Mouse (Mus musculus): ENCODE results near the gene Hmox2. TPM values are rescaled to one million over a fixed set of nuclear protein-coding genes. Genes with fewer than 3 reads are reported as not detected.

The Hmox2 gene
- polyA plus RNA-seq, 1 experiment from 2014 or later: 303 TPM

DNA sequence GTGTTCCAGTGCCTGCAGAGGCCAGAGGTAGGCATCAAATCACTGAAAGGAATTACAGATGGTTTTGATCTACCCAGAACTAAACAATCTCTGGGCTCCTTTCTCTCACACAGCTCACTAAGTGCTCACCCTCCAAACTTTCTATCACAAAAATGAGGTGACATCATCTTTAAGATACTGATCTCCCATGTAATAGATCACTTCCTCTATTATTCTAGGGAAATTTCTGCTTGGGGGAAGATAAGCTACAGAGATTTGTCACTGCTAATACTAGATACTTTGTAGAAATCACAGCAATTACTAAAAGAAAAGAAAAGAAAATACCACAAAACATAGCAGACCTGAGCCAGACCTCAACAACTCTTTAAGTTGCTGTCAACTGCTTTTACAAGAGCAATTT lies 56.4 kb downstream of the Hmox2 start:
- Histone ChIP-seq H3K27ac (no peak overlapping the region), H3K36me3 (ENCODE audit: inconsistent target) (no peaks in the 10 kb centered on the region), H3K79me2 (ENCODE audit: inconsistent target) (peaks cover 100% of the 10 kb centered on the region), H3K4me3 (ENCODE audit: inconsistent target) (no peak overlapping the region)

DNA sequence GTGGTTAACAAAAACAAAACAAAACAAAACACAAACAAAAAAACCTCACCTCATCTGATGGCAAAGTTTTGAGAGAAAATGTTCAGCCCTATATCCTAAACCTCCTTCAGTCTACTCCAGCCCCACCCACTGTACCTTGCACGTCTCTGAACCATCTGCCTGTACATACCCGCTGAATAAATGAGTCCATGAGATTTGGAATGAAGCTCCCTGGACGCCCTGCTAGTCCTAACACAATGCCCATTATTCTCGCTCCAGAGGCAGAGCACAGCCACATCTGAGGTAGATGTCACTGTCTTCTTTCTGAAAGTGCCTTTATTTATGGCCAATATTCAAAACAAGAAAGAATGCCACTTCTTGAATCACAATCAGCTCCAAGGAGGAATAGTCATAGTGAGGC lies 59.5 kb downstream of the Hmox2 start:
- H3K36me3 ChIP-seq (ENCODE audit: inconsistent target): no peaks in the 10 kb centered on the region
- 92% methylated on average over 4 of the region's 4 CpGs for WGBS (ENCODE audit: missing documents)
- peaks cover 90% of the 10 kb centered on the region for H3K79me2 ChIP-seq (ENCODE audit: inconsistent target)
- H3K27ac ChIP-seq: no peak overlapping the region
- H3K4me3 ChIP-seq (ENCODE audit: inconsistent target): no peak overlapping the region

DNA sequence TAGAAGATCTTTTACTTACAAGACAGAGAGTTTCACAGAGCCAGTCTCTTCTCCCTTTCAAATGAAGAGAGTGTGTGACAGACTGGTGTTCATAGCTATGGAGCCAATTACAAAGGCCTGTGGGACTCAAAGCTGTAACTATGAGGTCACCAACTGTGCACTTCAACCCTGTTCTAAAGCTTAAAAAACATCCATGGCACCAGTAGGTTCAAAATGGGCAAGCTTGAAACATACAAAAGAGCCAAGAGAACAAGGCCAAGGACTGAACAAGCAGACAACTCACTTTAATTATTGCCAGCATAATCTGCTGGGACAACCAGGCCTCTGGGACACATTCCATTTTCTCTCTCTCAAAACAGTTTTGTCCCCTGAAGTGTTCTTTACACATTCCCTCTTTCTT lies 62.0 kb downstream of the Hmox2 start:
- H3K4me3 ChIP-seq (ENCODE audit: inconsistent target): no peak overlapping the region
- H3K36me3 ChIP-seq (ENCODE audit: inconsistent target): no peaks in the 10 kb centered on the region
- H3K79me2 ChIP-seq (ENCODE audit: inconsistent target): peaks cover 66% of the 10 kb centered on the region
- no peak overlapping the region for H3K27ac ChIP-seq

DNA sequence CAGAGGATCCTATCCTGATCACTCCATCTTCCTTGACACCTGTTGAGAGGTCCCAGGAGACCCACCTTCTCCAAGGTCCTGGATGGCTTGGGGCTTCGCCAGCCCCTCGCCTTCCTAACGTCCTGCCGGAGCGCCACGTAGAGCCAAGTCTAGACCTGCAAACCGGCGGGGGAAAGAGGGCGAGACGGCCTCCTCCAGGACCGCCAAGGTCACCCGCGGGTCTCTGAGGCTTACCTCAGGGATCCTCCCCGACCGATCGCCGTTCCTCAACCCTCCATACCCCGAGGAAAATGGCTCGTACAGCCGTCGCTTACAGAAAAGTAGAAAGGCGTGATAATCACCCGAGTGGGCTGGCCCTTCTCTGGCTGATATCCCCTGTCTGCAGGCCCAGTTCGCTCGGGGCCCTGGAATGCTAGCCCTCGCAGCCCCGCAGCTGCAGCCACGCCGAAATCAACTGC lies 63.2 kb downstream of the Hmox2 start:
- H3K4me3 ChIP-seq (ENCODE audit: inconsistent target): peak overlapping the region; percentile 87
- H3K36me3 ChIP-seq (ENCODE audit: inconsistent target): no peaks in the 10 kb centered on the region
- peaks cover 54% of the 10 kb centered on the region for H3K79me2 ChIP-seq (ENCODE audit: inconsistent target)
- WGBS (ENCODE audit: missing documents): 4% methylated on average over 26 of the region's 29 CpGs
- H3K27ac ChIP-seq: peak overlapping the region; percentile 84

DNA sequence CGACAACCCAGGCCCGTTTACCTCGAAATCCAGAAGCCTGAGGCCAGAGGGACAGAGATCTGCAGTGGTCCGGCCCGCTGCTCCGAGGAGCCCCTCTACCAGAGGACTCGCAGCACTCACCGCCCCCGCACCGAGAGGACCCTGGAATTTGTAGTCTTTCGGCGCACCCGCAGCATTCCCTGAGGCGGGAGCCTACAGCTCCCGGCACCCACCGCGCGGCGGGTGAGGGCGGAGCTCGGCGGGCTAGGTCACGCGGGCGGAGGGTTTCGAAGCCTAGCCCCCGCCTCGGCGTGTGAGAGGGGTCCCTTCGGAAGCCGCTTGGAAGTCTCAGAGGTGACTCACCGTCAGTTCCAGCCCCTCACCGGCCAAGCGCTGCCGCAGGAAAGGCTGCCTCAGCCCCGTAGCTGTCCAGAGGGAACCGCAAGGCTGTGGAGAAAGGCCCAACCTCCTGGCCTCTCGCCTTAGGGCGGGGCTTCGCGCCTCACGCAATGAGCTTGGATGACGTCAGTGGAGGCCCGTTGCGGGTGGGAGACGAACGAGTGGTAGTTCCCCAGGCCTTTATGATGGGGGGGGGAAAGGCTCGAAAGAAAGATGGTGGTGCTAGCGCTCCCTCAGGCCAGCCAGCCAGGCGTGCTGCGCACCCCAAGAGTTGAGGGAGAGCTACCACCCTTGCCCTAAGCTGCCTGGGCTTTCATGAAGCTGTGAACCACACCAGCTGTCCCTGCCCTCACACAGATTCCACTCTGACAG lies 63.8 kb downstream of the Hmox2 start, which contains the start of gene Cdip1:
Gene Cdip1 (minus strand): TSS at position 483 of the 750 bp plus-strand sequence.
- Histone ChIP-seq H3K79me2 (ENCODE audit: inconsistent target) (peaks cover 48% of the 10 kb centered on the region), H3K27ac (peak within 1 kb of the TSS; percentile 84), H3K36me3 (ENCODE audit: inconsistent target) (no peaks in the 10 kb centered on the region), H3K4me3 (ENCODE audit: inconsistent target) (peak within 1 kb of the TSS; percentile 87)
- WGBS (ENCODE audit: missing documents): under 1% methylated on average over 50 of the region's 51 CpGs

DNA sequence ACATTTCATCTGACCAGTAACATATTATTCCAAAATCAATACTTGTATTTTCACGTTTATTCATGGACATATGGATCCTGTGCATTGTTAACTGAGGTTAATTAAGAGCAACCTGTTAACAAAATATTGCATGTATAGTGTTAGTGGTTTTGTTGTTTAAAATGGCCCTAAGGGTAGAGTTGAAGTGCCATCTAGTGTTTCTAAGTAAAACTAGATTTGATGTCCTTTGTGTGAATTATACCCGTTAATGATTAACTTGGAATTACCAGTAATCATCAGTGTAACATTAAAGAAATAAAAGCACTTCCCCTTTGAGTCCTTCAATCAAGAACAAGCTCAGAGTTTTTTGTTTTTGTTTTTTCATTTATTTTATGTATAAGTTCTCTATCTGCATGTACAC lies 65.2 kb downstream of the Hmox2 start:
- Histone ChIP-seq H3K36me3 (ENCODE audit: inconsistent target) (no peaks in the 10 kb centered on the region), H3K4me3 (ENCODE audit: inconsistent target) (no peak overlapping the region), H3K79me2 (ENCODE audit: inconsistent target) (peaks cover 34% of the 10 kb centered on the region), H3K27ac (no peak overlapping the region)
- 40% methylated on average over 2 of the region's 2 CpGs for WGBS (ENCODE audit: missing documents)

DNA sequence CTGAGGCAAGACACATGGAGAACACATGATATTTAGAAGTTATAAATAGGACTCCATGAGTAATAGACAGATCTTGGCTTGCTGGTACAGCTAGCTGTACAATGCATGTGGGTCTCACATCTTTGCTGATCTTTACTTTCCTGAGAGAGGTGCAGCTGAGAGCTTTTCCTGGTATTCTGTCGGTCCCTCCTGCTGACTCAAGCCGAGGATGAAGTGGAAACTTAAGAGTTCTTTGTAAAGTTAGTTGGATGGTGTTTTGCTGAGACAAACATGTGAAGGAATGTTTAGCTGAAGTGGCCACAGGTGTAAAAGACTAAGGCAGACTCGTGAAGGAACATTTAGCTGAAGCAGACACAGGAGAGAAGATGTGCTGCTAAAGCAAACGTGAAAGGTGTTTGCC lies 70.5 kb downstream of the Hmox2 start:
- no peak overlapping the region for H3K27ac ChIP-seq
- H3K36me3 ChIP-seq (ENCODE audit: inconsistent target): no peaks in the 10 kb centered on the region
- H3K79me2 ChIP-seq (ENCODE audit: inconsistent target): no peaks in the 10 kb centered on the region
- WGBS (ENCODE audit: missing documents): 96% methylated on average over 4 of the region's 4 CpGs
- H3K4me3 ChIP-seq (ENCODE audit: inconsistent target): no peak overlapping the region

Other genes with a start within 250 kb of the Hmox2 start
- 2.2 to 3.0 TPM (median 2.2 TPM) in 3 replicates for gene Srl, start 184.5 kb upstream of the Hmox2 start, polyA plus RNA-seq (2018)
- gene Tfap4, start 166.5 kb upstream of the Hmox2 start, polyA plus RNA-seq (2018): 3.3 to 7.1 TPM (median 4.0 TPM) in 3 replicates
- gene Glis2, start 131.6 kb upstream of the Hmox2 start, polyA plus RNA-seq (2018): 0.06 to 0.16 TPM in 2 of 3 replicates, not detected in the other
- 9.7 to 39.5 TPM (median 23.6 TPM) in 3 replicates for gene Pam16, start 101.4 kb upstream of the Hmox2 start, polyA plus RNA-seq (2018)
- 0.07 TPM in 1 of 3 replicates, not detected in the others for gene Vasn, start 86.4 kb upstream of the Hmox2 start, polyA plus RNA-seq (2018)
- gene Dnaja3, start 86.4 kb upstream of the Hmox2 start, polyA plus RNA-seq (2018): 19.8 to 43.8 TPM (median 25.5 TPM) in 3 replicates
- 53.4 to 137 TPM (median 97.8 TPM) in 3 replicates for gene Coro7, start 46.6 kb upstream of the Hmox2 start, polyA plus RNA-seq (2018)
- 6.3 to 20.4 TPM (median 15.6 TPM) in 3 replicates for gene Nmral1, start 7.0 kb upstream of the Hmox2 start, polyA plus RNA-seq (2018)
- gene Cdip1, start 63.9 kb downstream of the Hmox2 start, polyA plus RNA-seq (2018): 15.0 to 29.2 TPM (median 20.4 TPM) in 3 replicates
- gene 4930562C15Rik, start 109.1 kb downstream of the Hmox2 start, polyA plus RNA-seq (2018): 0.16 TPM in 1 of 3 replicates, not detected in the others
- 64.4 to 75.7 TPM (median 71.8 TPM) in 3 replicates for gene Ubald1, start 154.0 kb downstream of the Hmox2 start, polyA plus RNA-seq (2018)
- gene Mgrn1, start 159.9 kb downstream of the Hmox2 start, polyA plus RNA-seq (2018): 62.2 to 84.4 TPM (median 68.4 TPM) in 3 replicates
- gene Nudt16l1, start 212.4 kb downstream of the Hmox2 start, polyA plus RNA-seq (2018): 17.1 to 56.6 TPM (median 39.4 TPM) in 3 replicates
- gene Anks3, start 237.8 kb downstream of the Hmox2 start, polyA plus RNA-seq (2018): 9.0 to 21.1 TPM (median 12.1 TPM) in 3 replicates